Mouse (Mus musculus) T-cell, adult 2 months (primary cell): ENCODE results near the gene Xrcc6.

Experiments
- DNase-seq: peaks from one replicate; pipeline ENCODE4 v3.0.0; 2022; ENCODE audit warnings: low spot score

Gene Xrcc6

GRCm38 (mm10) chr15:82085606-82086005, 98.0 kb downstream of the Xrcc6 start:
- DNase-seq, result no peak

GRCm38 (mm10) chr15:82086131-82086530, 98.5 kb downstream of the Xrcc6 start:
- DNase-seq, result no peak

- no peak for DNase-seq
These were observed 99.6 kb downstream of the Xrcc6 start for GRCm38 (mm10) chr15:82087266-82087665.
